Mouse (Mus musculus) ES-E14 (cell line): ENCODE measurements around the gene Afmid.
"Not testable (repeated sequence)": the region's sequence is repeated elsewhere in the genome, so short reads cannot be mapped to it uniquely, and the experiment has no call there.

ENCODE experiments used
- CHD2 ChIP-seq: IDR thresholded peaks from 2 replicates; pipeline ENCODE4 v1.6.1; 2014; ENCODE audit warnings: mild to moderate bottlenecking, low read depth, low read length, inconsistent platforms
- HCFC1 ChIP-seq: IDR thresholded peaks from 2 replicates; pipeline ENCODE4 v1.6.1; 2012; ENCODE audit warnings: low read length, inconsistent platforms, borderline replicate concordance; ENCODE audit not compliant: insufficient read depth
- MAFK ChIP-seq: IDR thresholded peaks from 2 replicates; pipeline ENCODE4 v1.6.1; 2014; ENCODE audit warnings: mild to moderate bottlenecking, low read depth, low read length, inconsistent platforms; ENCODE audit not compliant: insufficient read depth
- ZC3H11A ChIP-seq: IDR thresholded peaks from 2 replicates; pipeline ENCODE4 v1.6.1; 2012; ENCODE audit warnings: low read depth, mild to moderate bottlenecking, inconsistent platforms, low read length, borderline replicate concordance
- ZNF384 ChIP-seq: IDR thresholded peaks from 2 replicates; pipeline ENCODE4 v1.6.1; 2012; ENCODE audit warnings: low read depth, low read length, inconsistent platforms

DNA sequence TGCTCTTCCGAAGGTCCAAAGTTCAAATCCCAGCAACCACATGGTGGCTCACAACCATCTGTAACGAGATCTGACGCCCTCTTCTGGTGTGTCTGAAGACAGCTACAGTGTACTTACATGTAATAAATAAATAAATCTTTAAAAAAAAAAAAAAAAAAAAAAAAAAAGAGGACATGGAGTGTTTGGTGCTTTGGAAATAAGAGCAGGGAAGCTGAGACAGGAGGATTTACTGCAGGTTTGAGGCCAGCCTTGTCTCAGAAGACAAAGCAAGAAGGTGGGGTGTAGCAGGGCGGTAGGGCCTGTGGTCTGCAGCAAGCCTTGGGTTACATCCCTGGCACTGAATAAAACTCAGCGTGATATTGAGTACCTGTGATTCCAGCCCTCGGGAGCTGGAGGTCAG lies 7.8 kb downstream of the Afmid start:
- TF ChIP-seq HCFC1, ZC3H11A, ZNF384, CHD2, MAFK: not testable (repeated sequence)
